Mouse (Mus musculus): ENCODE data around the gene Dhx57. TPM values are rescaled to one million over a fixed set of nuclear protein-coding genes. Genes with fewer than 3 reads are reported as not detected.

The Dhx57 gene
- polyA plus RNA-seq, 1 experiment from 2014 or later: 29.5 TPM

Other genes with a start within 250 kb of the Dhx57 start
- 107 and 109 TPM in 2 replicates for gene Hnrnpll, start 228.1 kb downstream of the Dhx57 start, polyA plus RNA-seq (2016; fragmentation: Nextera tagmentation; extraction: Ambion mirVana)
- gene Galm, start 163.0 kb downstream of the Dhx57 start, polyA plus RNA-seq (2016; fragmentation: Nextera tagmentation; extraction: Ambion mirVana): 19.0 and 23.3 TPM in 2 replicates
- gene Srsf7, start 83.2 kb downstream of the Dhx57 start, polyA plus RNA-seq (2016; fragmentation: Nextera tagmentation; extraction: Ambion mirVana): 723 and 760 TPM in 2 replicates
- gene Ttc39d, start 83.0 kb downstream of the Dhx57 start, polyA plus RNA-seq (2016; fragmentation: Nextera tagmentation; extraction: Ambion mirVana): 0.10 TPM in 2 replicates
- gene Gemin6, start 66.0 kb downstream of the Dhx57 start, polyA plus RNA-seq (2016; fragmentation: Nextera tagmentation; extraction: Ambion mirVana): 33.7 and 34.7 TPM in 2 replicates
- gene Morn2, start 273 bp downstream of the Dhx57 start, polyA plus RNA-seq (2016; fragmentation: Nextera tagmentation; extraction: Ambion mirVana): 21.2 and 24.1 TPM in 2 replicates
- gene Arhgef33, start 16.9 kb upstream of the Dhx57 start, polyA plus RNA-seq (2016; fragmentation: Nextera tagmentation; extraction: Ambion mirVana): 1.2 and 1.7 TPM in 2 replicates
- 1.6 and 4.7 TPM in 2 replicates for gene Gm10190, start 83.1 kb upstream of the Dhx57 start, polyA plus RNA-seq (2016; fragmentation: Nextera tagmentation; extraction: Ambion mirVana)
- 6.4 and 7.6 TPM in 2 replicates for gene Sos1, start 190.0 kb upstream of the Dhx57 start, polyA plus RNA-seq (2016; fragmentation: Nextera tagmentation; extraction: Ambion mirVana)

Data from embryonic facial prominence, embryonic 12.5 days (tissue).